ENCODE assay signal across 27 mouse cellular contexts in the genomic region with DNA sequence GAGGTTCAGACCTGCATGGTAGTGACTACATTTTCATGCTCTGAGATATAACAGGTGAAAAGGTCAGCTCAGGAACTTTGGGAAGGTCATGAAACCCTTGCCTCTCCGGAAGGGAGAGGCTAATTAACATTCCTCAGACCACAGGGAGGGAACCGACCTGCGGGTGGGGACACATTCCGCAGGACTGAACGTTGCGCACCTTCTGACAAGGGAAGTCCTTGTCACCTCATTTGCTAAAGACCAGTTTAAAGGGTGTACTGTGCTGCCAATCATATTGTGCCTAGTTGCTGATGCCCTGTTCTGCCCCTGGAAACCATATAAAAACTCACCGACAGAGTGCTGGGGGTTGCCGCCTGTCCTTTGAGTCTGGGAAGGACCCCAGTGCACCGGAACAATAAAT. TPM values are rescaled to one million over a fixed set of nuclear protein-coding genes. Genes with fewer than 3 reads are reported as not detected.
DNase-seq lines count a peak whose midpoint lies in the region; ATAC-seq and TF ChIP-seq lines count a peak whose summit lies in the region.
"Had no signal": no experiment of that assay in that cellular context is flagged by ENCODE, and none has a peak within 500 bp of the region (broad histone marks: within the 10 kb centered on the region; RNA-seq: fewer than 3 reads in every experiment).

No protein-coding gene starts in this region.

- H3K36me3 ChIP-seq in midbrain, embryonic 11.5 days (ENCODE audit: control insufficient read depth, insufficient read depth, low read length), result no peaks in the 10 kb centered on the region
- H3K36me3 ChIP-seq in midbrain, embryonic 10.5 days, result no peaks in the 10 kb centered on the region
- no peaks in the 10 kb centered on the region for H3K36me3 ChIP-seq in ES-E14 (ENCODE audit: control insufficient read depth, insufficient read depth, low read length, poor library complexity, severe bottlenecking)
- H3K36me3 ChIP-seq: forebrain, embryonic 10.5 days; heart, embryonic 12.5 days; heart, embryonic 15.5 days had no signal

- no peak overlapping the region for H3K4me3 ChIP-seq in midbrain, embryonic 11.5 days (ENCODE audit: low read depth, low read length)
- H3K4me3 ChIP-seq in midbrain, embryonic 10.5 days, result no peak overlapping the region
- peak overlapping the region; percentile 24 to 44 for H3K4me3 ChIP-seq in ES-E14 (ENCODE audit: insufficient read depth in 1 of 2, low read depth in 1 of 2, low read length in 2 of 2, poor library complexity in 1 of 2, severe bottlenecking in 1 of 2)
- H3K4me3 ChIP-seq: forebrain, embryonic 10.5 days; forebrain, embryonic 13.5 days; heart, embryonic 12.5 days; heart, embryonic 15.5 days had no signal

- H3K4me2 ChIP-seq in midbrain, embryonic 11.5 days, result no peak overlapping the region
- H3K4me2 ChIP-seq: forebrain, embryonic 13.5 days; heart, embryonic 12.5 days; heart, embryonic 15.5 days; hindbrain, embryonic 14.5 days had no signal

- no peak overlapping the region for H3K9ac ChIP-seq in midbrain, embryonic 11.5 days (ENCODE audit: low read length)
- H3K9ac ChIP-seq in ES-E14 (ENCODE audit: insufficient read depth, low read depth, low read length, poor library complexity, severe bottlenecking), result peak overlapping the region; percentile 76
- H3K9ac ChIP-seq: forebrain, embryonic 13.5 days; forebrain, postnatal 0 days; heart, embryonic 12.5 days; heart, embryonic 15.5 days; hindbrain, embryonic 14.5 days had no signal

- no peak for ATAC-seq in midbrain, embryonic 11.5 days (ENCODE audit: low FRiP score)
- no peak for ATAC-seq in inflammation-experienced regulatory T-cells, adult 6 months
- ATAC-seq: activated CD4-positive, CD25-positive, alpha-beta regulatory T cell, adult 4 months; forebrain, embryonic 13.5 days; forebrain, postnatal 0 days; hindbrain, postnatal 0 days; intestine, postnatal 0 days had no signal

- H3K27ac ChIP-seq in midbrain, embryonic 11.5 days (ENCODE audit: low read depth, low read length), result no peak overlapping the region
- H3K27ac ChIP-seq in midbrain, embryonic 10.5 days (replicated peaks), result no peak overlapping the region
- peak overlapping the region; percentile 98 for H3K27ac ChIP-seq in ES-E14 (ENCODE audit: insufficient read depth, low read depth, low read length, poor library complexity, severe bottlenecking)
- H3K27ac ChIP-seq: forebrain, embryonic 10.5 days; forebrain, embryonic 13.5 days; heart, embryonic 15.5 days; hindbrain, embryonic 14.5 days; hindbrain, postnatal 0 days had no signal

- DNase-seq in midbrain, embryonic 11.5 days (ENCODE audit: low spot score, missing footprints), result peak; percentile 78
- no peak for DNase-seq in midbrain, embryonic 10.5 days (ENCODE audit: low spot score)
- peak; percentile 85 for DNase-seq in ES-E14 (ENCODE audit: low read depth, low spot score)
- DNase-seq in WW6 (ENCODE audit: low read depth, low spot score), result peak; percentile 85
- DNase-seq in spleen, postnatal 10 days (ENCODE audit: low spot score in 2 of 2), result no peak
- DNase-seq in urinary bladder, postnatal 25 days (ENCODE audit: low spot score), result no peak
- DNase-seq: adrenal gland, postnatal 10 days; adrenal gland, postnatal 36 days; B cell, adult 2 months; cerebellum, adult 18-20 months; cerebellum, adult 9-10 months; cerebellum, postnatal 14 days; forebrain, postnatal 0 days; gastrocnemius, postnatal 25 days; heart, adult 18-20 months; heart, postnatal 10 days; heart, postnatal 4 days had no signal

- no peaks in the 10 kb centered on the region for H3K9me3 ChIP-seq in midbrain, embryonic 11.5 days (ENCODE audit: control insufficient read depth, low read length)
- no peaks in the 10 kb centered on the region for H3K9me3 ChIP-seq in midbrain, embryonic 10.5 days (replicated peaks)
- H3K9me3 ChIP-seq in ES-E14 (ENCODE audit: control insufficient read depth, insufficient read depth, low read depth, low read length), result no peaks in the 10 kb centered on the region
- H3K9me3 ChIP-seq: forebrain, embryonic 10.5 days; forebrain, embryonic 13.5 days; heart, embryonic 12.5 days; heart, embryonic 15.5 days had no signal

- 83% methylated on average over 9 of the region's 9 CpGs for WGBS in midbrain, embryonic 11.5 days
- 81% methylated on average over 9 of the region's 9 CpGs for WGBS in midbrain, embryonic 10.5 days

- H3K4me1 ChIP-seq in midbrain, embryonic 11.5 days (ENCODE audit: control insufficient read depth, insufficient read depth, low read length), result peaks cover 3% of the 10 kb centered on the region
- peaks cover 15% of the 10 kb centered on the region for H3K4me1 ChIP-seq in midbrain, embryonic 10.5 days
- peaks cover 28 to 32% of the 10 kb centered on the region in 2 experiments for H3K4me1 ChIP-seq in ES-E14 (ENCODE audit: control insufficient read depth in 2 of 2, insufficient read depth in 2 of 2, low read length in 2 of 2, poor library complexity in 1 of 2)

- peaks cover 7% of the 10 kb centered on the region; the same call in 1 of the 2 replicates for H3K27me3 ChIP-seq in midbrain, embryonic 11.5 days (ENCODE audit: control insufficient read depth, insufficient read depth, low read length)
- H3K27me3 ChIP-seq in midbrain, embryonic 10.5 days (ENCODE audit: low read depth, poor library complexity, severe bottlenecking), result peaks cover 38% of the 10 kb centered on the region
- H3K27me3 ChIP-seq: CH12.LX; heart, embryonic 12.5 days; heart, embryonic 15.5 days had no signal

- in situ Hi-C loops in ES-E14 (cut with MboI; ENCODE audit: low sequenced_read_pairs in 2 of 2, unreplicated experiment in 2 of 2), result no loop called here

TF ChIP-seq in ES-E14, 5 proteins besides CTCF, POLR2A, EP300 and RAD21:
- peak; percentile 73 for TF ChIP-seq CHD2 (IDR thresholded peaks at IDR 0.05; ENCODE audit: low read depth, low read length)
- no peak for TF ChIP-seq ZC3H11A (IDR thresholded peaks at IDR 0.05; ENCODE audit: borderline replicate concordance, low read depth, low read length)
- TF ChIP-seq MAFK (IDR thresholded peaks at IDR 0.05; ENCODE audit: insufficient read depth, low read depth, low read length), result no peak

RNA-seq across cellular contexts. Expression of gene Nmnat2, which starts 54.5 kb away (rescaled TPM):
- 15.0 and 20.4 TPM in 2 replicates for polyA plus RNA-seq in midbrain, embryonic 11.5 days (2014; fragmentation: Nextera tagmentation; extraction: Ambion mirVana)
- polyA plus RNA-seq in midbrain, embryonic 10.5 days (2016; fragmentation: Nextera tagmentation; extraction: Ambion mirVana), result 10.5 and 10.7 TPM in 2 replicates
- total RNA-seq in ES-E14 (2012; rRNA removed), result 15.0 and 24.8 TPM in 2 replicates
- 1 to 10 TPM in 2 of 3 experiments, under 1 TPM in 1; 0.34 to 4.1 (median 1.1) TPM for polyA plus RNA-seq in inflammation-experienced regulatory T-cells, adult 6 months (2017; shearing (Covaris generic))

Comparison
In these comparisons a context has a peak if more than half of its experiments do, and no peak if none do; other contexts are left out.
1. DNase-seq: peak in midbrain, embryonic 11.5 days (single experiment), ES-E14 (single experiment) and WW6 (single experiment); none in midbrain, embryonic 10.5 days (single experiment), spleen, postnatal 10 days (0 of 2) and urinary bladder, postnatal 25 days (single experiment).
2. H3K4me3 ChIP-seq: peak in ES-E14 (2 of 2); none in midbrain, embryonic 11.5 days (single experiment) and midbrain, embryonic 10.5 days (single experiment).